Mouse (Mus musculus) CH12.LX (cell line): Measurements from ENCODE around the gene Prkce. TPM values are rescaled to one million over a fixed set of nuclear protein-coding genes. Genes with fewer than 3 reads are reported as not detected.

Experiments
- DNase-seq: peaks from one replicate; pipeline ENCODE4 v3.0.0-alpha.2; 2013; ENCODE audit errors: extremely low read depth
- H3K27ac ChIP-seq: 2 replicates; pipeline ENCODE4 v1.5.1; 2012; ENCODE audit warnings: low read depth, mild to moderate bottlenecking, control low read depth, moderate library complexity; ENCODE audit not compliant: insufficient read depth
- H3K27me3 ChIP-seq: replicated peaks from 2 replicates; pipeline ENCODE3; 2012; ENCODE audit warnings: inconsistent platforms
- H3K36me3 ChIP-seq, 2 experiments: replicated peaks in 1 of 2; 2 replicates each; pipeline versions ENCODE3 to v1.6.1; 2012; ENCODE audit warnings: inconsistent platforms in 1 of 2, low read length in 1 of 2, mild to moderate bottlenecking in 1 of 2, mixed read lengths in 1 of 2, moderate library complexity in 1 of 2; ENCODE audit not compliant: control insufficient read depth in 1 of 2, insufficient read depth in 1 of 2
- H3K4me1 ChIP-seq, 2 experiments: 2 replicates each; pipeline ENCODE4 v1.6.1; 2012; ENCODE audit warnings: inconsistent platforms in 1 of 2, moderate library complexity in 1 of 2; ENCODE audit not compliant: insufficient read depth in 2 of 2, control insufficient read depth in 1 of 2
- H3K4me2 ChIP-seq: 2 replicates; pipeline ENCODE4 v1.6.1; 2012; ENCODE audit warnings: low read depth, mild to moderate bottlenecking, control low read depth; ENCODE audit not compliant: poor library complexity, insufficient read depth, severe bottlenecking
- H3K4me3 ChIP-seq, 3 experiments: fragments of 150-350 bp in 1 of 3; sonication (generic) in 1 of 3; replicated peaks in 1 of 3; 2 replicates each; pipeline versions ENCODE3 to v1.5.1; 2011 to 2012; ENCODE audit warnings: low read depth in 2 of 3, low read length in 2 of 3, mild to moderate bottlenecking in 2 of 3, moderate library complexity in 2 of 3, control low read depth in 1 of 3, improper control_type of control experiment in 1 of 3, inconsistent platforms in 1 of 3, mixed read lengths in 1 of 3; ENCODE audit not compliant: poor library complexity in 1 of 3
- H3K79me2 ChIP-seq: replicated peaks from 2 replicates; pipeline ENCODE4 v1.6.1; 2012; ENCODE audit warnings: mild to moderate bottlenecking, moderate library complexity; ENCODE audit not compliant: control insufficient read depth, poor library complexity, insufficient read depth, severe bottlenecking; ENCODE audit errors: extremely low read depth
- H3K9ac ChIP-seq: 2 replicates; pipeline ENCODE4 v1.6.1; 2012; ENCODE audit warnings: low read depth, mild to moderate bottlenecking, control low read depth, moderate library complexity; ENCODE audit not compliant: insufficient read depth
- H3K9me3 ChIP-seq: replicated peaks from 2 replicates; pipeline ENCODE3; 2012; ENCODE audit warnings: low read length, inconsistent platforms, mixed read lengths
- BHLHE40 ChIP-seq: IDR thresholded peaks from 2 replicates; pipeline ENCODE4 v1.6.1; 2011; ENCODE audit warnings: mild to moderate bottlenecking, low read depth, low read length, improper control_type of control experiment
- CTCF ChIP-seq, 2 experiments: IDR thresholded peaks in 1 of 2; conservative IDR thresholded peaks in 1 of 2; 2 replicates each; pipeline ENCODE4 v1.5.1; 2011 to 2012; ENCODE audit warnings: low read depth in 2 of 2, low read length in 2 of 2, improper control_type of control experiment in 1 of 2, inconsistent platforms in 1 of 2, mild to moderate bottlenecking in 1 of 2, moderate library complexity in 1 of 2
- GABPA ChIP-seq: IDR thresholded peaks from 2 replicates; pipeline ENCODE4 v1.6.1; 2012; ENCODE audit warnings: low read depth, low read length, improper control_type of control experiment, inconsistent platforms; ENCODE audit not compliant: insufficient replicate concordance
- HCFC1 ChIP-seq: IDR thresholded peaks from 2 replicates; pipeline ENCODE4 v1.6.1; 2012; ENCODE audit warnings: low read depth, mild to moderate bottlenecking, inconsistent platforms, low read length, improper control_type of control experiment
- MAFK ChIP-seq: IDR thresholded peaks from 2 replicates; pipeline ENCODE4 v1.6.1; 2011; ENCODE audit warnings: low read length, improper control_type of control experiment; ENCODE audit not compliant: insufficient replicate concordance
- MAZ ChIP-seq: IDR thresholded peaks from 2 replicates; pipeline ENCODE4 v1.6.1; 2012; ENCODE audit warnings: low read depth, mild to moderate bottlenecking, inconsistent platforms, low read length, improper control_type of control experiment, moderate library complexity
- MEF2A ChIP-seq: IDR thresholded peaks from 2 replicates; pipeline ENCODE4 v1.6.1; 2014; ENCODE audit warnings: low read depth, mild to moderate bottlenecking, inconsistent platforms, low read length, improper control_type of control experiment, borderline replicate concordance
- MYC ChIP-seq: IDR thresholded peaks from 2 replicates; pipeline ENCODE4 v1.6.1; 2011; ENCODE audit warnings: low read depth, mild to moderate bottlenecking, improper control_type of control experiment, low read length
- NELFE ChIP-seq: IDR thresholded peaks from 2 replicates; pipeline ENCODE4 v1.6.1; 2011; ENCODE audit warnings: low read depth, low read length, improper control_type of control experiment
- PAX5 ChIP-seq: IDR thresholded peaks from 2 replicates; pipeline ENCODE4 v1.6.1; 2012; ENCODE audit warnings: low read length, inconsistent platforms, mixed read lengths
- POLR2A ChIP-seq: IDR thresholded peaks from 2 replicates; pipeline ENCODE4 v1.6.1; 2011; ENCODE audit warnings: low read depth, mild to moderate bottlenecking, improper control_type of control experiment, low read length
- SIN3A ChIP-seq: IDR thresholded peaks from 2 replicates; pipeline ENCODE4 v1.6.1; 2012; ENCODE audit warnings: low read length, improper control_type of control experiment, inconsistent platforms
- SMC3 ChIP-seq: IDR thresholded peaks from 2 replicates; pipeline ENCODE4 v1.6.1; 2011; ENCODE audit warnings: low read depth, low read length, improper control_type of control experiment
- UBTF ChIP-seq: IDR thresholded peaks from 2 replicates; pipeline ENCODE4 v1.6.1; 2012; ENCODE audit warnings: low read depth, mild to moderate bottlenecking, inconsistent platforms, low read length, improper control_type of control experiment, moderate library complexity
- USF1 ChIP-seq: IDR thresholded peaks from 2 replicates; pipeline ENCODE4 v1.6.1; 2014; ENCODE audit warnings: low read depth, mild to moderate bottlenecking, inconsistent platforms, low read length, improper control_type of control experiment
- USF2 ChIP-seq: conservative IDR thresholded peaks from 2 replicates; pipeline ENCODE4 v1.6.1; 2011; ENCODE audit warnings: low read depth, low read length, improper control_type of control experiment
- ZC3H11A ChIP-seq: IDR thresholded peaks from 2 replicates; pipeline ENCODE4 v1.6.1; 2012; ENCODE audit warnings: low read depth, mild to moderate bottlenecking, inconsistent platforms, low read length, improper control_type of control experiment
- ZKSCAN1 ChIP-seq: IDR thresholded peaks from 2 replicates; pipeline ENCODE4 v1.6.1; 2012; ENCODE audit warnings: low read depth, inconsistent platforms, low read length, improper control_type of control experiment, borderline replicate concordance
- ZMIZ1 ChIP-seq: IDR thresholded peaks from 2 replicates; pipeline ENCODE4 v1.6.1; 2012; ENCODE audit warnings: low read depth, mild to moderate bottlenecking, inconsistent platforms, low read length, improper control_type of control experiment
- ZNF384 ChIP-seq: IDR thresholded peaks from 2 replicates; pipeline ENCODE4 v1.6.1; 2012; ENCODE audit warnings: low read depth, low read length, improper control_type of control experiment, inconsistent platforms
- dilution Hi-C: fragments of 300-500 bp; cut with MboI; formaldehyde crosslinking; loops from 2 replicates; pipeline ENCODE4 v1.14.3; 2020; ENCODE audit warnings: low sequenced_read_pairs; ENCODE audit not compliant: extremely low pct_unique_long_range_greater_than_20kb, extremely low pct_ligation_motif_present
- in situ Hi-C: fragments of 300-500 bp; cut with MboI; formaldehyde crosslinking; loops from 3 replicates; pipeline ENCODE4 v1.14.3; 2019; ENCODE audit warnings: low sequenced_read_pairs, low pct_ligation_motif_present, low pct_unique_long_range_greater_than_20kb, mixed read lengths
- polyA plus RNA-seq: library from polyadenylated mRNA; unstranded; fragments of >175 nt; gene quantifications from 2 replicates; pipeline ENCODE4 v1.2.1, GENCODE M21; 2012; ENCODE audit warnings: low read depth; ENCODE audit not compliant: insufficient read length
- total RNA-seq, 2 experiments: library from RNA; depleted of rRNA; stranded (reverse); fragments of 300-350 nt in 1 of 2; fragments of >200 nt in 1 of 2; gene quantifications; 2 replicates each; pipeline ENCODE4 v1.2.3; 2012 to 2014

The Prkce gene
- total and polyA plus RNA-seq, 3 experiments, result 4.1 to 13.2 (median 11.4) TPM

DNA sequence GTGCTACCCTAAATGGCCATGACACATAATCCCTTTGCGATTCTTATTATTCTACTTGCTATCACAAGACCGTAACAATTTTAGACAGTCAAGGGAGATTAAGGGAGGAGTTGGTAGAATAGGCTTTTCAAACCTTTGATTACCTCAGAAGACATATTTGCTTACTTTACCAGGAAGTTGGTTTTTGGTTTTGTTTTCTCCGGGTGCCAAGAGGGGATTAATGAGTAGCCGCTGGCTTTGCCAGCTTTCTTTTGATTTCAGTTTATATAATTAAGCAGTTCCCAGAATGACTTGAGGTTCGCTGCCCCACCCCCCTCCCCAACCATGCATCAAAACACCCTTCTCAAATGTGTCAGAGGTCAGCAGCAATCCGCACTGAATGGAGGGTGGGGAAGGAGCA lies 384.4 kb downstream of the Prkce start:
- H3K9me3 ChIP-seq, result no peaks in the 10 kb centered on the region
- H3K27ac ChIP-seq, result no peak overlapping the region
- TF ChIP-seq GABPA, result no peak
- TF ChIP-seq USF1, result no peak
- TF ChIP-seq ZMIZ1, result no peak
- TF ChIP-seq MAZ, result no peak
- no peak for TF ChIP-seq ZKSCAN1
- TF ChIP-seq MYC, result no peak
- no peak for TF ChIP-seq UBTF
- no peak for TF ChIP-seq SMC3
- no peak for TF ChIP-seq CTCF (conservative IDR thresholded peaks at IDR 0.05 in 1 of 2, IDR thresholded peaks at IDR 0.05 in 1 of 2; ENCODE audit: low read depth in 2 of 2, low read length in 2 of 2)
- TF ChIP-seq MEF2A, result no peak
- TF ChIP-seq HCFC1, result no peak
- TF ChIP-seq PAX5, result no peak
- no peak for TF ChIP-seq BHLHE40
- no peak for TF ChIP-seq ZC3H11A
- no peak for TF ChIP-seq POLR2A
- TF ChIP-seq SIN3A, result no peak
- TF ChIP-seq, all 38 proteins: peak for 0
- H3K27me3 ChIP-seq, result no peaks in the 10 kb centered on the region
- in situ Hi-C loops (no loop called here), dilution Hi-C loops (no loop called here)
- H3K9ac ChIP-seq, result no peak overlapping the region
- no peak overlapping the region for H3K4me3 ChIP-seq
- DNase-seq, result no peak
- H3K4me2 ChIP-seq, result no peak overlapping the region
- H3K36me3 ChIP-seq, result peaks cover 11 to 54% of the 10 kb centered on the region in 2 experiments
- no peaks in the 10 kb centered on the region for H3K4me1 ChIP-seq
- H3K79me2 ChIP-seq, result no peaks in the 10 kb centered on the region

- H3K27ac ChIP-seq, result no peak overlapping the region
- no peak overlapping the region for H3K4me2 ChIP-seq
- TF ChIP-seq ZNF384 (peak; percentile 41), USF2 (no peak), NELFE (no peak), MAFK (no peak), MEF2A (no peak)
- no peak overlapping the region for H3K9ac ChIP-seq
- no peaks in the 10 kb centered on the region for H3K9me3 ChIP-seq
- dilution Hi-C loops, result no loop called here
- peak overlapping the region in 1 of 3 experiments; percentile 13 for H3K4me3 ChIP-seq
- peaks cover 6 to 54% of the 10 kb centered on the region in 2 experiments for H3K36me3 ChIP-seq
- peaks cover 0 to 4% of the 10 kb centered on the region in 2 experiments; a peak in 2 of 4 replicates for H3K4me1 ChIP-seq
- no peaks in the 10 kb centered on the region for H3K79me2 ChIP-seq
- DNase-seq, result no peak
- no peaks in the 10 kb centered on the region for H3K27me3 ChIP-seq
- in situ Hi-C loops, result no loop called here
Observed at GRCm38 (mm10) chr17:86559206-86559891, 391.8 kb downstream of the Prkce start.
